Mouse (Mus musculus): ENCODE data around the gene Dnm3.

The Dnm3 gene

DNA sequence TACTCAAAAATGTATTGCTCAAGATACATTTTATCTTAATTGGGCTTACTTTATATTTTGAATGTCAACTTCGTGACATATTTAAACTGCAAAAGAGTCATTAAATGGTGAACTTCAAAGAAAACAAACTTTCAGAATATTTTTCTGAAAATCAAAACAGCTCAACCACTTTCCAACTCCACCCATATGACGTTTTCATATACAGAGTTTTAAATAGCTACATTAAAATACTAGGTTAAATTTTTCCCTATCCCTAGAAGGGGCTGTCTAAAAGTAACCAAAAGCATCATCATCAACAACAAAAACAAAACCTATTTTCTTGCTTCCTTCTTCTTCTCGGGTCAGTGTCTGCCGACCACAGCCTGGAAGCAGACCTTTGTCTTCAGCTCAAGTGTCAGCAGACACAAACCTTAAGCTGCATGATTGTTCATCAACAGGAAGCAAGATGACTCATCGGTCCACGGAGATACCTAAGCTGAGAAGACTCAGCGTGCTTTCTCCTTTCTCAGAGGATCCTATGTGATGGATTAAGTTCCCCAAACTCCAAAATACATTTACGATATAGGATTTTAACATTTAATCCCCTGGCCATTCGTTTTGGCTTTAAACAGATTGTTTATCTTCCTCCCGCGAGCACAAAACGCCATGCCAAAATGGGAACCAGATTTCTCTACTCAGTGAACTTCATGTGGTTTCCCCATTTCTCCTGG is 270.7 kb downstream of the Dnm3 start:
- DNase-seq = peak; percentile 7

DNA sequence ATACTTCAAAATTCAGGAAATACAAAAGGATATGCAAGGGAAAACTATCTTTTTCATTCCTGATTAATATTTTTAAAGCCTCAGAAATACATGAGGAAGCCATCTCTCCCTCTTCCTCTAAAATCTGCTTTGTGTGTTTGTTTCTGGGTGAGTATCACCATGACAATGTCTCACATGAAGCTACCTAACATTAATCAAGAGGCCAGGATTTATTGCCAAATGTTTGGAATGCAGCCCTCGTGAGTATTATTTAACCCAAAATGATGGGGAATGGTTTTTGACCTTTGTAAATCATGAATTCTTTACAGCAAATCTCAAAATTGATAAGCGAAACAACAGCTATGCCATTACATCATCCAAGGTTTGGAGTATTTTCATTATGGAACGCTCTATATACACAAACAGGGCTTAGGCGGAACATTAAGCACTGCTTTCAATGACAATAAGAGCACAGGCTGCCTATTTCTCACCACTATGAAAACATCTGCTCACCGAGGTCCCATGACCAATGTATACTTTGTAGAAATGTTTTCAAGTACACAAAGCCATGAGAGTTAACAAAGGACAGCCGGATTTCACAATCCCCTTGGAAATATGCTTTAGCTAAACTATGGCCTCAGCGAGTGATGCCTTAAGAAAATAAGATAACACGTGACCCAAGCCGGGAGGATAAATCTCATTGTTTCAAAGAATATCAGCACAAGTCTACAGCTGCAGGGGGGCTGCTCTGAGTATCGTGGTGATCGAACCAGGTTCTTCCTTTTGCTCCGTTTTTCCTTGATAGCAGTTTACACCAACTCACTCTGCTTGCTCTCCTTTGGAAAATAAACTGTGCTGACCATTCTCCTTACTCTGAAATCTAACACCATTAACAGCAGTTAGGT is 275.1 kb downstream of the Dnm3 start:
- DNase-seq = no peak

DNA sequence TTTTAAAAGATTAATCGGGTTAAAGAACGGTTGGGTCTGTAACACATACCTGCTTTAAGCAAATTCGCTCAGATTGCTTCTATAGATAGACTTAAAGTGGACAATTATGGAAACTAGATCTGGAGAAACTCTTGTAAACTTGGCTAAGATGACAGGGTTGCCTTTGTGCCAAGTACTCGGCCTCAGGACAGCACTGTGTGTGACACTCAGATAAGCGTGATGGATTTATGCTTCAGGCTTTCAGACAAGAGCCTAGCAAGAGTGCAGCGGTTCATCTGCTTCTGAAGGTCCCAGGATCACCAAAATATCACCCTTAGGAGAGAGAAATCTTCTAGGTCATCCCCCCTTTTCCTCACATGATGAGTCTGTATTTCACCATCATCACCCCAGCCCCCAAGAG is 277.4 kb downstream of the Dnm3 start:
- no peak for DNase-seq

DNA sequence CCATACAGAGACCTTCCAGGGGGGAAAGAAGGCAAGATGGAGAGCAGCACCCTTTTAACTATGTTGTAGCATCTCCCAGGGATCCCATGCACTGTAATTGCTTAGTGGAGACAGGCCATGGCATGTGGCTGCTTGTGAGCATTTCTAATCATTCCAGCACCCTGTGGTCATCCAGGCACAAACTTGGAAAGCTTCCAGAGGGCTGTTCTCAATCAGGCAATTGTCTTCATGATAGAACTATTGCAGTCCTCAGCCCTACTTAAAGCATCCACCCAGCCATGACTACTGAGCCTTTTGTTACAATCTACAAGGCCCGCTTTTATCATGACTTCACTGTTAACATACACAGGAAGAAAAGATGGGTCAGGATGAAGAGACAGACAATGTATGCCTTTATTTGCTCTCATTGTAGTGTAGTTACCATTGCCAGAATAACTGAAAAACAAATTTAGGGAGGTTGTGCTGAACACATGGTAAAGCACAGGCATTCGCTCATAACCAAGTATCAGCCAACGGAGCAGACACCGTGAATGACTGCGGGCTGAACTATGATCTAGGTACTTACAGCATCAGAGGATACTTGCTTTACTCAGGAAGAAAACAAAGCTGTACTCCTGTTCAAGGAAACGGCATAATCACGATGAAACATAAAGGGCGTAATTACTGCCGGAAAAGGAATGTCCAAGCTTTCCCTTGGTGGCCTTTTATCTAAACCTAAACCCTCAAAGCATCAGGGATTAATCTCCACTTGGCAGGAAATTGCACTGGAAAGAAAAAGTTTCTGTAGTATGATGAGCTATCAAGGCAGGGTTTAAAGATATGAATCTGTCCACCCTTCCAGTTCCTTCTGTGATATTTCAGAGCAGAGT is 280.8 kb downstream of the Dnm3 start:
- no peak for DNase-seq

DNA sequence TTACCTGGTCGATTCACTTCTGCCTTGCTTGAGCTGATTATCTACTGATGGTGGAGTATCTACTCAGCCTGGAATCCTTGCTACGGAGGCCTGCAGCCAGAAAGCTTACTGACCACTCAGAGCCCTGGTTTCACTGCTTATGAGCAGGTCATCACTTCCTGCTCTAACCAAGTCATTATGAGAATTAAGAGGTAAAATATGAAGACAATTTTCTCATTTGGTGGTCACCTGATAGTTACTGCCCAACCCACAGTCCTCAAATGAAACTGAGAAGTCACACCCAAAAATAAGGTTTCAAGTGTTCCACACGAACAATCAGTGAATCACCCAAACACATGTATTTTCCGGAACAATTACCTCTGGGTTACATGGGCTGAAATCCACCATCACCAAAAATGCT is 289.1 kb downstream of the Dnm3 start:
- DNase-seq = no peak

DNA sequence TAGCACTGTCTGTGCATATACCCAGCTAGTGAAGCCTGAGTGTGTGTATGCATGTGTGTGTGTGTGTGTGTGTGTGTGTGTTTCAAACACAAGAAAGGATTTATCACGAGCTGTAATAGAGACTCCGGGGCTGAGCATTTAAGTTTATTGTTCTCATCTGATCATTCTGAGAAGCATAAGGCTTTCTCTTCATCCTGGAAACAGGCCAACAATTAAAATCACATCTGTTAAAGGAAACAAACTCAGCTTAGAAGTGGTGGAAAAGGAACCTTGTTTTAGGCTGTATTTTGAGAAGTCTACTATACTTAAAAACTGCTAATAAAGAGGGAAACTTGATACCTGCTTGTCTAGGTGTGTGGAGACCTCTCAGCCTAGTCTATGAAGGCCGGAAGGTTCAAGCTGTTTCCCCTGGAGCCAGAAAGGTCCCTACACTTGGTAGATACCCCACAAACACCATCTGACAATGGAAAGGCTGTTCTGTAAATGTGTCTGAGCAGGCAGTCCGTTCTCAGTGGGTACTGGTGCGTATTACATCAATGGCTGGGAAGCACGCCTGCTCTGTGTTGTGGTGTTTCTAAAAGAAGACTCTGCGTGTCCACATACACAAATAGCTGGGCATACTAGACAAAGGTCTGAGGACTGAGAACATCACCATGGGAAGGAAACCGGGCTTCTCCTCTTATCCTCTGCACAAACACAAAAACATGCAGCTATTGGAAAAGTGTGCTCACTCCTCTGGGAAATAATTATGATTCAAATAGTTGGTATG is 290.3 kb downstream of the Dnm3 start:
- DNase-seq = no peak

DNA sequence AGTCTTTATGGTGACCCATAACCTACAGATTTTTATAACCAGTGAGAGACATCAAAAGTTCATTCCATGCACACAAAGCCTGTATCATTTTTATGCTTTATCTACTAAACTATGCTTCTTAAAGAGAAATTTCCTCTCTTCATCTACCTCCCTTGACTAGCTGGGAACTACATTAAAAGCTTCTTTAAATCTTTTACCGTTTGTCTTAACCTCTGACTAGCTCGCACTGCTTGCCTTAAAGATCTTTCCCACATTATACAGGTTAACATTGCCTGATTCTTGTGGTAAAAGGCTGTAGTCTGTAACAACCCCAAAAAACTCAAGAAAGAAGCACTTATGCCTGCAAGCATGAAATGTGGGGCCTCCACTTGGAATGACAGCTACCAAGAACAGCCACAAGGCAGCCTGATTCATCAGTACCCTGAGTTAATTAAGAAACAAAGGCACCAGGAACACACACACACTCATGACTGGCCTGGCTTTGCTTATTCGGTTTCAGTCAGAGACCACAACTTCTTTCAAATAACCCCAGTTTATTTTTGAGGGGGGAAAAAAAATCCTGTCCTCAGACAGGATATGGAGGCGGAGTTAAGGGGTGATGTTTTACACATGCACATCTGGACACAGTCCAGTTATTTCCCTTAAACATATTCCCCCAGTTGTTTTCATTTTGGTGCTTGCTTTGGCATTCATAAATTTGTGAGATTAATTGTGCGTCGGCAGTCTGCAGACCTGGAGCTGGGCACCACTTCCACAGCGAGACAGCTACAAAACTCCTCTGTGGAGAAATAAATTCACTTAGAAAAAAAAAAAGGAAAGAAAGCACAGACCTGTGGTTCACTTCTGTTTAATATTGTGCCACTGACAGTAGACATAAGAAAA is 291.1 kb downstream of the Dnm3 start:
- no peak for DNase-seq

DNA sequence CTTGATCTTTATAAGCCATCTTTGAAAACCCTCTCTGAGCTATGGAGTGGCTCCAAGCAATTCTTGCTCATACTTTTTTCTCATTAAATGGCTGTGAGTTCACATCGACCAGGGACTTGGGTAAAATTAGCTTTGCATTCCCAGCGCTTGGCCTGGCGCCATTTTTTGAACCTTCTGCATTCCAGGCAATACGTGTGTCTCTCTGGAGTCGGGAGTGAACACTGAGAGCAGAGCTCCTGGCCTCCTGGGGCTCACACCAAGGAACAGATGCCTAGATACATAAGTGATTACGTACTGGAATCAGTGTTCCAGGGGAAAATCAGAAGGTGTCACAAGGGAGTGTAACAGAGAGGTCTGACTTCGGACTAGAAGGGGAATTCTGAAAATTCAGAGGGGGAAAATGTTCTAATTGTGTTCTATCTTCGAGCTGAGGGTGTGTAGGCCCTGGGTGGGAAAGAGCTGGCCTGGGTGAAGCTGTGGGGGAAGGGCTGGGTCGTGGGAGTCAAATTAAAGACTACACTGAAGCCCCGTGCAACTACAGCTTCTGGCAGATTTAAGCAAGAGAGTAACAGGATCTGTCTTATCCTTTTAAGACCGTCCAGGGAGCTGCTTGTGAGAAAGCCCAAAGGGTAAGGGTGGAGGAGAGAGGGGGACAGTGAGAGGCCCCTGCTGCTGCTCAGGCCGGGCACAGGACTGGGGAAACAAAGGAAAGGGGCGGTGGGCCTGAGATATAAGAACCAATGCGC is 293.7 kb downstream of the Dnm3 start:
- no peak for DNase-seq

DNA sequence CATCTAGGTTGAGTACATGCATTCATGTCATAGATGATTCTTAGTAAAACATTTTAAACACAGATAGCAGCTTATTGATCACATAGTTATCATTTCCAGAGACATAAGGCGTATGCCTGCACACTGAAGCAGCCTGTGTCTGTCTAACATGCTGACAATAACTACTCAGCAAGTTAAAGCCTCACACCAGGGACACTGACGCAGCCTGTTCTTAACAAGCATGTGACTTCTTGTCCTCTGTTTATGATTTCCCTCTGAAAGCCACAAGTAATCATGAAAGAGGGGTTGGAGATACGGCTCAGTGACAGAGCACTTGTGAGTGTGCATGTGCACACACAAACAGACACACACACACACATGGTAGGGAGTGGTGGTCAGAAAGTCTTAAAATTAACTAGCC is 294.4 kb downstream of the Dnm3 start:
- DNase-seq = no peak

DNA sequence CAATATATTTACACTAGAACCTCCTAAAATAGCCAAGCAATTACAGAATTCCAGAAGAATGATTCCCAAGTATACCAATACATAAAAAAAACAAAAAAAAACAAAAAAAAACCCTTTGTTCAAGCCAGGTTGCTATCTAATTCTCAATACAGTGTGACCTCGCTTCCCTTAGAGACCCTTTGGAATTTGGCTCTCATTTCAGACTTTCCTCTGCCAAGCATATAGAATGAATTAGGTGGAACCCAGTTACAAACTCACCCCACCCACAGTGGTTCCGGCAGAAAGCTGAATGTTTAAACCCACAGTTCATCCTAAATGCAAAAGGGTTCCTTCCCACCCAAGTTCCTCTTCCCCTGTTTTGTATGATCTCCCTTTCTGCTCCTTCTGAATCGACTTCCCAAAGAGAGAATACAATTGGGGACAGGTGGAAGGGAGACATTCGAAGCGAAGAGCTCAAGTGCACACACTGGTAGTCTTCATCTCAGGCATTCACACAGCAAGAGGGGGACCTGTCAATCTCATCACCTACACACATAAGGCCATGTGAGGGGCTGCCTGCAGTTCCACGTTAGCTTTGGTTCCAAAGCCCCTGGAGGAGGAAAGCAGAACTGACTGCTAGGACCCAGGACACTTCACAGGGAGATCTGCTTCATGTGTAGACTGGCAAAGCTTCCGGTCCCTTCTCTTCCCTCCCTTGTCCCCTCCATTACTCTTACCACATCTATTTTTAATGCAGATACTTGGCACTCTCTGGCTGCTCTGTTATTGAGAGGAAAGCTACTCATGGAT is 296.5 kb downstream of the Dnm3 start:
- no peak for DNase-seq

DNA sequence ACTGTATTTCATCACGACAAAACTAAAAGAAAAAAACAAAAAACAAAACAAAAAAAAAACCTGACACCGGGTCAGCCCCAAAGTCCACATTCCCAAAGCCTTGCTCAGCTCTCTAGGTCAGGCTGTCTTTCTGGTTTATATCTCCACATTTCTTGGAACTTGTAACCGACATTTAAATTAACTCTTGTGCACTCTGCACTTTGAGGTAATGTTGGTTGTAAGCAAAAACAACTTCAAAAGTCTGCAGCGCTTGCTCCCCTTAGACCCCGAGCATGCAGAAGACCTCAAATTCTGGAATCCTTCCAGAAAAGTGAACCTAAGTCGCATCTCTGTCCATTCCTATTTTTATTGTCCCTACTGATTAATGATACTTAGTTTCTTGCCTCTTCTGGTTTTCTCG is 297.4 kb downstream of the Dnm3 start:
- no peak for DNase-seq

DNA sequence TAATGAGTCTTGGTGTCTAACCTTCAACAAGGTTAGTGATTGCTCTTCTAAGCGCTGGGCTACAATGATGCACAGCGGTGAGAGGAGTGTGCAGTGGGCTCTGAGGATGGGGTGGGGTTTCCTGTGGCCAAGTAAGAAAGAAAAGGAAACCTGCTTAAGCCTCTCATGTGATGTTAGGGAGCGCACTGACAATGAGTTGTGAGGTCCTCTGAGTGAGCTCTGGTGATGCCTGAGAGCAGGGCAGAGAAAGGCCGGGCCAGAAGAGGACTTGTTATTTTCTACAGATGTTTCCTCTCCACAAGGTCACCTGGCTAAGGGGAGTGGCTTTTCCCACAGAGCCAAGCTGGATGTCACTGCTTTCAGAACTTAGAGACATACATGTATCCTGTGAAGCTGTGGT is 298.4 kb downstream of the Dnm3 start:
- no peak for DNase-seq

DNA sequence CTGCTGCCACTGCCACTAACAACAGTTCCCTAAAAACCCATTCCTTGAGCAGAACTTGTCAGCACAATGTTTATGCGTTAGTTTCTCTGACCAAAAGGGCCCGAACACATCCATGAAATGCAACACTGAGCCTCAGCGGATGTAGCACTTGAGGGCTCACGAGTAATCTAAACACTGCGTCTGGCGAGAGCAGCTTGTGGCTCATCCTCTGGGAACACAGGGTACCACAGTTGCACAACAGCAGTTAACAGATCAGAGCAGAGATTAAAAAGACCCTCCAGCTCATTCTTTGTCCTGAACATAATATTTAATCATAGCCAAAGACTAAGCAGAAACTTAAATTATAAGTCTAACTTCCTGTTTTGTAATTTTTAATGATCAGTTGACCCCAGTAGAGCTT is 305.0 kb downstream of the Dnm3 start:
- DNase-seq = no peak

DNA sequence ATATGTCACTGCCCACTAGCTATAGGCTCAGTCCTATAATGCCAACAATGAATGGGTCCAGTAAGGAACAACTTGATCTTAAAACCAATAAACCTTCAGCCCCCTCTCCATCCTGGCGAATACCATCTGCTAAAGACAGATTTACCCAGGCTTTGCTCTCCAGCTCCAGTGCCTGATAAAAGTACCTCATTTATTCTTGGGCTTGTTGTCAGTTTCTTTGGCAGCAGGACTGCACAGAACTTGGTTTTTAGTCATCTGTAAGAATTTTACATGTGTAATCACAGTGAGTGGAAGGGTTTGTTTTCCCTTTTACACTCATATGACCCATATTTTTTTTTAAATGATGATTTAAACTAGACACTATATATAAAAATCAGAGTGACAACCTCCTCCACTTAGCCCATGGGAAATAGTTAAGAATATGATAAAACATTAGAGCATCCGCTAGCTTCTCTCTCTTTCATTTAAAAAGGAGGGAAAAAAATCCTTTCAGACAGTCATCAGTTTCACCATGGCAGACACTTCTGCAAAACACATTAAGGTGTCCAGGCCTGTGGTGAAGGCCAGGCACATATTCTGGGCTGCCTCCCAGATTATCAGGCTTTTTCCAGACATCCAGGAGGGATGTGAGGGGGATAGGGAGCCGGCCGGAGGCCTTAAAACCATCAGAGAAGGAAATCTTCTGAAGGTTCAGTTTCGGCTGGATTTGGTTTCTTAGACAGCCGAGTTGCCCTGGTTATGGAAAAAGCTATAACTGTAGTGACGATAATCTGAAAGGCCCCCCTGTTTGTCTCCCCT is 313.9 kb downstream of the Dnm3 start:
- DNase-seq = no peak

DNA sequence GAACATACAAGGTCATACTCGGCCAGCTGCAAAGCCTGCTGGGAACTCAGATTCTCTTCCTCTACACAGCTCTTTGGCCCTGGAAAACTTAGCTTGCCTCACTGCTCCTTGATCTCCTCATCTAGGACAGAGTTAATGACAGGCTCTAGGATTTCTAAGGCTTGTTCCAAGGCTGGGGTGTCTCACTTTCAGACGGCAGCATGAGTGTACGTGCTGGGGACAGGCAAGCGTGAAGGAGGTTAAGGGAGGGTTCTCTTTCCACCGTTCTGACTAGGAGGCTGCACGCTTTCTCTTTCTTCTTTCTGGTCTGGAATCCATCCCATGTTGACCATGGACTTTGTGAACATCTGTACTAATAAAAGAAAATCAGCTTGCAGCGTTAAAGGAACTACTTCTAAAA is 315.2 kb downstream of the Dnm3 start:
- DNase-seq = no peak

DNA sequence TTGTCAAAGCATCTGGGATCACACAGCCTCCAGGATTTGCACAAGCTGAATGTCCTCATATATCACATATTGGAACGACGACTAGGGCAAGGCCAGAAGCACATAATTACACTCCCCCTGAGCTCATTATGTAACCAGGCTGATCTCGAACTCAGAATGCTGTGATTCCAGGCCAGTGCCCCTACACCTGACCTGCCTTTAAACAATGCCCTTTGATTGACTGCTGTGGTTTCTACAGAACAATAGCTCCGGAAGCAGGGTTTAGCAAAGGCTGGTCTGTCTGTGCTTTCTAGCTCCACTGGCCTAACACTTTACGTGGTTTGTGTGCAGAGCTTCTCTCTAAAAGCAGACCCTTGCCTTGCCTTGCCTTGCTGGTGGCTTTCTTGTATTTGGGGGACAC is 315.6 kb downstream of the Dnm3 start:
- no peak for DNase-seq

DNA sequence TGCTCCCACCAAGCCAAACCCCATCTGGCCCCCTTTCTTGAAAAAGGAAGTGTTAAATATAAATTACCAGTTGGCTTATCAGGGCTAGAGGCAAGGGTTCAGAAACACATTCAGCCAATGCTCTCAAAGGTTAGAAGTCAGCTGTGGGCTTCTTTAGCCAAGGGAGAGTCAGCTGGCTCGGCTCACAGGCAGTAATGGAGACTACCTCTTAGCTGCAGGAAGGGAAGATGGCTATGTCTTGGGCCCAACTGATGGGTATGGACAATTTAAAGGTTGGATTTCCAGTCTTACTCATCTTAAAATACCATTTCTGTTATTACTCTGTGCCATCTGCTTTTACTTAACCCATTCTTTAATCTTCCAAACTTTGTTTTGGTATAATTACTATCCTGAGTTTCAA is 317.1 kb downstream of the Dnm3 start:
- no peak for DNase-seq

DNA sequence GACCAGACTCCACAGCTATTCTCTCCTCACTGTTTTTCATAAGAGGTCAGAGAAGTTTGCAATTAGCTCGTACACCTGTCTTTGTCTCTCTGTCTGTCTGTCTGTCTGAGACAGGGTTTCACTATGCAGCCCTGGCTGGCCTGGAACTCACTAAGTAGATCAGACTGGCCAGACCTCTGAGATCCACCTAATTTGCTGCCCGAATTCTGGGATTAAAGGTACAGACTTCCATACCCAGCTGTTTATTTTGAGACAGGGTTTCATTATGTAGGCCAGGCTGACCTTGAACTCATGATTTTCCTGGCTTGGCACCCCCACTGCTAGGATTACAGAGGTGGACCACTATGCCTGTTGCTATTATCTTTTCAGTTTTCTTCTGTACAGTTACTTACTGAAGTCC is 319.3 kb downstream of the Dnm3 start:
- DNase-seq = no peak

DNA sequence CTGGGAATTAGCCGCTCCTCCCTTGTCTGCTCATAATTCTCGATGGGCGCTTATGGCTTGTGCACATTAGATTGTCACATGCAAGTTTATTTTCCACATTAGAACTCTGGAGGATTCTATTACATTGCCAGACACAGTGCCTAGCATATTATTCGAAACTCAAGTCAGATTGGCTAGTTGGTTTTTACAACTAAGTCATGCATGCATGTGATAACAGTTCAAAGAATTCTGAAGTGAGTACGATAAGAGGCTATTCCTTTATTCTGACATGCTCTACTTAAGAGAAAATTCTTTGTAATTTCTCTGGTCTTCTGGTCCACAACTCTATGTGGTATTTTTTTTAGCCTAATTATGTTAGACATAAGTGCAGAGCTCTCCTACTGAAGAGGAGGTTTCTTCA is 320.2 kb downstream of the Dnm3 start:
- DNase-seq = no peak
